Mouse (Mus musculus): ENCODE measurements around the gene Cnn3. TPM values are rescaled to one million over a fixed set of nuclear protein-coding genes. Genes with fewer than 3 reads are reported as not detected.

The Cnn3 gene
- polyA plus RNA-seq, 1 experiment from 2014 or later, result 135 TPM

- Histone ChIP-seq H3K4me3 (ENCODE audit: low read depth, low read length) (peak overlapping the region; percentile 70), H3K36me3 (ENCODE audit: control insufficient read depth, insufficient read depth) (no peaks in the 10 kb centered on the region), H3K4me1 (replicated peaks; ENCODE audit: control insufficient read depth, insufficient read depth, low read length) (no peaks in the 10 kb centered on the region), H3K27ac (ENCODE audit: low read depth, low read length) (peak overlapping the region; percentile 89), H3K9ac (ENCODE audit: low read depth, low read length) (peak overlapping the region; percentile 76), H3K27me3 (replicated peaks; ENCODE audit: control insufficient read depth, insufficient read depth, low read length) (peaks cover 16% of the 10 kb centered on the region; the same call in 1 of the 2 replicates), H3K9me3 (ENCODE audit: control insufficient read depth) (no peaks in the 10 kb centered on the region), H3K4me2 (replicated peaks; ENCODE audit: low read depth) (peak overlapping the region; percentile 80)
- under 1% methylated on average over 86 of the region's 93 CpGs for WGBS
- peak; percentile 67 for TF ChIP-seq CTCF (IDR thresholded peaks at IDR 0.05; ENCODE audit: low read depth)
- peak; percentile 52 for ATAC-seq
Measured at GRCm38 (mm10) chr3:121426621-121427519, 573 bp downstream of the Cnn3 start.

GRCm38 (mm10) chr3:121427520-121427908, 1.2 kb downstream of the Cnn3 start:
- peak overlapping the region; percentile 80 for H3K4me2 ChIP-seq (replicated peaks; ENCODE audit: low read depth)
- H3K9me3 ChIP-seq (ENCODE audit: control insufficient read depth), result no peaks in the 10 kb centered on the region
- 1% methylated on average over 13 of the region's 13 CpGs for WGBS
- H3K27ac ChIP-seq (ENCODE audit: low read depth, low read length), result peak overlapping the region; percentile 89
- H3K9ac ChIP-seq (ENCODE audit: low read depth, low read length), result peak overlapping the region; percentile 76
- TF ChIP-seq CTCF (IDR thresholded peaks at IDR 0.05; ENCODE audit: low read depth), result no peak
- H3K4me1 ChIP-seq (replicated peaks; ENCODE audit: control insufficient read depth, insufficient read depth, low read length), result no peaks in the 10 kb centered on the region
- H3K4me3 ChIP-seq (ENCODE audit: low read depth, low read length), result peak overlapping the region; percentile 70
- H3K36me3 ChIP-seq (ENCODE audit: control insufficient read depth, insufficient read depth), result no peaks in the 10 kb centered on the region
- ATAC-seq, result peak; percentile 34; the same call in 1 of the 2 replicates
- H3K27me3 ChIP-seq (replicated peaks; ENCODE audit: control insufficient read depth, insufficient read depth, low read length), result peaks cover 16% of the 10 kb centered on the region; the same call in 1 of the 2 replicates

GRCm38 (mm10) chr3:121428230-121428629, 1.9 kb downstream of the Cnn3 start:
- H3K4me2 ChIP-seq (replicated peaks; ENCODE audit: low read depth), result peak overlapping the region; percentile 80

GRCm38 (mm10) chr3:121428696-121429259, 2.5 kb downstream of the Cnn3 start:
- peaks cover 16% of the 10 kb centered on the region; the same call in 1 of the 2 replicates for H3K27me3 ChIP-seq (replicated peaks; ENCODE audit: control insufficient read depth, insufficient read depth, low read length)
- peak overlapping the region; percentile 70 for H3K4me3 ChIP-seq (ENCODE audit: low read depth, low read length)
- H3K4me2 ChIP-seq (replicated peaks; ENCODE audit: low read depth), result peak overlapping the region; percentile 80
- no peak for ATAC-seq
- no peaks in the 10 kb centered on the region for H3K9me3 ChIP-seq (ENCODE audit: control insufficient read depth)
- no peak for TF ChIP-seq CTCF (IDR thresholded peaks at IDR 0.05; ENCODE audit: low read depth)
- WGBS, result 50% methylated on average over 11 of the region's 11 CpGs
- no peak overlapping the region for H3K27ac ChIP-seq (ENCODE audit: low read depth, low read length)
- no peaks in the 10 kb centered on the region for H3K36me3 ChIP-seq (ENCODE audit: control insufficient read depth, insufficient read depth)
- no peak overlapping the region for H3K9ac ChIP-seq (ENCODE audit: low read depth, low read length)
- no peaks in the 10 kb centered on the region for H3K4me1 ChIP-seq (replicated peaks; ENCODE audit: control insufficient read depth, insufficient read depth, low read length)

More at GRCm38 (mm10) chr3:121428230-121428629, 1.9 kb downstream of the Cnn3 start:
- no peaks in the 10 kb centered on the region for H3K4me1 ChIP-seq (replicated peaks; ENCODE audit: control insufficient read depth, insufficient read depth, low read length)
- no peak for ATAC-seq
- peaks cover 16% of the 10 kb centered on the region; the same call in 1 of the 2 replicates for H3K27me3 ChIP-seq (replicated peaks; ENCODE audit: control insufficient read depth, insufficient read depth, low read length)
- peak overlapping the region; percentile 75; the same call in 1 of the 2 replicates for H3K27ac ChIP-seq (ENCODE audit: low read depth, low read length)
- no peaks in the 10 kb centered on the region for H3K36me3 ChIP-seq (ENCODE audit: control insufficient read depth, insufficient read depth)
- peak overlapping the region; percentile 70 for H3K4me3 ChIP-seq (ENCODE audit: low read depth, low read length)
- no peaks in the 10 kb centered on the region for H3K9me3 ChIP-seq (ENCODE audit: control insufficient read depth)
- no peak for TF ChIP-seq CTCF (IDR thresholded peaks at IDR 0.05; ENCODE audit: low read depth)
- H3K9ac ChIP-seq (ENCODE audit: low read depth, low read length), result peak overlapping the region; percentile 76; the same call in 1 of the 2 replicates
- 12% methylated on average over 8 of the region's 8 CpGs for WGBS

- Histone ChIP-seq H3K4me3 (ENCODE audit: low read depth, low read length) (no peak overlapping the region), H3K4me1 (replicated peaks; ENCODE audit: control insufficient read depth, insufficient read depth, low read length) (no peaks in the 10 kb centered on the region), H3K9ac (ENCODE audit: low read depth, low read length) (no peak overlapping the region), H3K27ac (ENCODE audit: low read depth, low read length) (no peak overlapping the region), H3K27me3 (replicated peaks; ENCODE audit: control insufficient read depth, insufficient read depth, low read length) (peaks cover 10% of the 10 kb centered on the region; the same call in 1 of the 2 replicates), H3K4me2 (replicated peaks; ENCODE audit: low read depth) (peak overlapping the region; percentile 80; the same call in 1 of the 2 replicates), H3K9me3 (ENCODE audit: control insufficient read depth) (no peaks in the 10 kb centered on the region), H3K36me3 (ENCODE audit: control insufficient read depth, insufficient read depth) (no peaks in the 10 kb centered on the region)
- ATAC-seq, result no peak
- no peak for TF ChIP-seq CTCF (IDR thresholded peaks at IDR 0.05; ENCODE audit: low read depth)
- WGBS, result 67% methylated on average over 3 of the region's 3 CpGs
Measured at GRCm38 (mm10) chr3:121429469-121429868, 3.2 kb downstream of the Cnn3 start.

GRCm38 (mm10) chr3:121430289-121430936, 4.1 kb downstream of the Cnn3 start:
- Histone ChIP-seq H3K9ac (ENCODE audit: low read depth, low read length) (no peak overlapping the region), H3K27ac (ENCODE audit: low read depth, low read length) (no peak overlapping the region), H3K27me3 (replicated peaks; ENCODE audit: control insufficient read depth, insufficient read depth, low read length) (0 out of 2 replicates have a peak, but pooled peaks cover 10% of the 10 kb centered on the region), H3K4me1 (replicated peaks; ENCODE audit: control insufficient read depth, insufficient read depth, low read length) (no peaks in the 10 kb centered on the region), H3K36me3 (ENCODE audit: control insufficient read depth, insufficient read depth) (no peaks in the 10 kb centered on the region), H3K9me3 (ENCODE audit: control insufficient read depth) (no peaks in the 10 kb centered on the region), H3K4me2 (replicated peaks; ENCODE audit: low read depth) (no peak overlapping the region), H3K4me3 (ENCODE audit: low read depth, low read length) (no peak overlapping the region)
- WGBS, result 49% methylated on average over 7 of the region's 7 CpGs
- no peak for ATAC-seq
- no peak for TF ChIP-seq CTCF (IDR thresholded peaks at IDR 0.05; ENCODE audit: low read depth)

Data from intestine, postnatal 0 days (tissue).